Mouse (Mus musculus) kidney, postnatal 4 days (tissue): ENCODE data around the gene Piwil1.
"Not testable (repeated sequence)": the region's sequence is repeated elsewhere in the genome, so short reads cannot be mapped to it uniquely, and the experiment has no call there.

ENCODE experiments used
- DNase-seq, 2 experiments: peaks; one replicate each; pipeline ENCODE4 v3.0.0; 2021; ENCODE audit warnings: mixed read lengths in 2 of 2

The Piwil1 gene

GRCm38 (mm10) chr5:128711847-128712246, 9.5 kb downstream of the Piwil1 start:
- peak; percentile 47 to 51 for DNase-seq

GRCm38 (mm10) chr5:128715171-128715570, 12.8 kb downstream of the Piwil1 start:
- DNase-seq = no peak

GRCm38 (mm10) chr5:128720461-128720860, 18.1 kb downstream of the Piwil1 start:
- not testable (repeated sequence) for DNase-seq

- peak; percentile 51 for DNase-seq
Observed at GRCm38 (mm10) chr5:128729341-128729740, 27.0 kb downstream of the Piwil1 start.

GRCm38 (mm10) chr5:128730634-128731033, 28.3 kb downstream of the Piwil1 start:
- peak; percentile 70 to 74 for DNase-seq

- peak; percentile 23 to 28 for DNase-seq
Observed at GRCm38 (mm10) chr5:128732416-128733014, 30.2 kb downstream of the Piwil1 start.

GRCm38 (mm10) chr5:128733955-128734354, 31.6 kb downstream of the Piwil1 start:
- DNase-seq = peak; percentile 63 to 74

- DNase-seq = no peak
Observed at GRCm38 (mm10) chr5:128735921-128736320, 33.6 kb downstream of the Piwil1 start.

- no peak for DNase-seq
Observed at GRCm38 (mm10) chr5:128739168-128739837, 37.0 kb downstream of the Piwil1 start.

- DNase-seq = no peak
Observed at GRCm38 (mm10) chr5:128739838-128740171, 37.5 kb downstream of the Piwil1 start.

- DNase-seq = no peak
Observed at GRCm38 (mm10) chr5:128744351-128744750, 42.0 kb downstream of the Piwil1 start.

GRCm38 (mm10) chr5:128745206-128745605, 42.9 kb downstream of the Piwil1 start:
- DNase-seq = no peak

GRCm38 (mm10) chr5:128746261-128746660, 43.9 kb downstream of the Piwil1 start:
- no peak for DNase-seq

GRCm38 (mm10) chr5:128761118-128761517, 58.8 kb downstream of the Piwil1 start:
- DNase-seq = peak; percentile 11 to 40

GRCm38 (mm10) chr5:128769026-128769631, 66.8 kb downstream of the Piwil1 start:
- DNase-seq = peak in 1 of 2 experiments; percentile 17

GRCm38 (mm10) chr5:128776386-128776785, 74.1 kb downstream of the Piwil1 start:
- DNase-seq = no peak

GRCm38 (mm10) chr5:128781621-128782020, 79.3 kb downstream of the Piwil1 start:
- DNase-seq = no peak

- DNase-seq = no peak
Observed at GRCm38 (mm10) chr5:128800592-128800991, 98.3 kb downstream of the Piwil1 start.
